Mouse (Mus musculus) neural tube, embryonic 13.5 days (tissue): ENCODE data around the gene Rps11. TPM values are rescaled to one million over a fixed set of nuclear protein-coding genes. Genes with fewer than 3 reads are reported as not detected.
"Not testable (repeated sequence)": the region's sequence is repeated elsewhere in the genome, so short reads cannot be mapped to it uniquely, and the experiment has no call there.

Experiments used
- ATAC-seq: fragments of 200-750 bp; cut with Nextera tagmentation; 2 replicates; pipeline ENCODE4 v1.8.0; 2017; ENCODE audit warnings: low read depth, mild to moderate bottlenecking, moderate TSS enrichment, moderate library complexity
- H3K27ac ChIP-seq: fragments of 300-500 bp; sonication (generic); replicated peaks from 2 replicates; pipeline ENCODE4 v1.5.1; 2015; ENCODE audit warnings: moderate library complexity, mild to moderate bottlenecking, inconsistent platforms
- H3K27me3 ChIP-seq: fragments of 300-500 bp; sonication (generic); 2 replicates; pipeline ENCODE4 v1.6.1; 2015; ENCODE audit warnings: mild to moderate bottlenecking, inconsistent platforms
- H3K36me3 ChIP-seq: fragments of 300-500 bp; sonication (generic); 2 replicates; pipeline ENCODE4 v1.6.1; 2015; ENCODE audit warnings: mild to moderate bottlenecking, inconsistent platforms
- H3K4me1 ChIP-seq: fragments of 300-500 bp; sonication (generic); replicated peaks from 2 replicates; pipeline ENCODE4 v1.6.1; 2015; ENCODE audit warnings: inconsistent platforms
- H3K4me2 ChIP-seq: fragments of 300-500 bp; sonication (generic); 2 replicates; pipeline ENCODE4 v1.6.1; 2015; ENCODE audit warnings: inconsistent platforms, mild to moderate bottlenecking, moderate library complexity
- H3K4me3 ChIP-seq: fragments of 300-500 bp; sonication (generic); 2 replicates; pipeline ENCODE4 v1.5.1; 2015; ENCODE audit warnings: mild to moderate bottlenecking, inconsistent platforms
- H3K9ac ChIP-seq: fragments of 300-500 bp; sonication (generic); 2 replicates; pipeline ENCODE4 v1.6.1; 2015; ENCODE audit warnings: moderate library complexity, mild to moderate bottlenecking, inconsistent platforms
- H3K9me3 ChIP-seq: fragments of 300-500 bp; sonication (generic); 2 replicates; pipeline ENCODE4 v1.6.1; 2016; ENCODE audit warnings: inconsistent platforms
- WGBS: fragments of 180-500 bp; shearing (Covaris S2); methylation state at CpG from one replicate; pipeline ENCODE4 v1.1.7; 2015; 5-methylcytosine and 5-hydroxymethylcytosine counted together
- polyA plus RNA-seq: library from polyadenylated mRNA; unstranded; fragments of >200 nt; fragmentation: Nextera tagmentation; extraction: Ambion mirVana; gene quantifications from 2 replicates; pipeline ENCODE4 v1.2.1, GENCODE M21; 2015

Gene Rps11
- polyA plus RNA-seq, 1 experiment from 2014 or later: 971 TPM

- Histone ChIP-seq H3K36me3 (no peaks in the 10 kb centered on the region), H3K4me1 (no peaks in the 10 kb centered on the region), H3K4me2 (no peak overlapping the region), H3K27ac (no peak overlapping the region), H3K9ac (no peak overlapping the region), H3K9me3 (no peaks in the 10 kb centered on the region), H3K27me3 (no peaks in the 10 kb centered on the region), H3K4me3 (no peak overlapping the region)
- WGBS: 95% methylated on average over 6 of the region's 6 CpGs
- ATAC-seq: no peak
Observed at GRCm38 (mm10) chr7:45100046-45100445, 24.2 kb downstream of the Rps11 start.

GRCm38 (mm10) chr7:45098541-45099240, 25.5 kb downstream of the Rps11 start:
- 90% methylated on average over 8 of the region's 8 CpGs for WGBS
- no peak for ATAC-seq
- H3K9ac ChIP-seq: no peak overlapping the region
- no peak overlapping the region for H3K4me3 ChIP-seq
- no peaks in the 10 kb centered on the region for H3K9me3 ChIP-seq
- no peak overlapping the region for H3K4me2 ChIP-seq
- no peaks in the 10 kb centered on the region for H3K27me3 ChIP-seq
- no peaks in the 10 kb centered on the region for H3K4me1 ChIP-seq
- no peaks in the 10 kb centered on the region for H3K36me3 ChIP-seq
- H3K27ac ChIP-seq: no peak overlapping the region

DNA sequence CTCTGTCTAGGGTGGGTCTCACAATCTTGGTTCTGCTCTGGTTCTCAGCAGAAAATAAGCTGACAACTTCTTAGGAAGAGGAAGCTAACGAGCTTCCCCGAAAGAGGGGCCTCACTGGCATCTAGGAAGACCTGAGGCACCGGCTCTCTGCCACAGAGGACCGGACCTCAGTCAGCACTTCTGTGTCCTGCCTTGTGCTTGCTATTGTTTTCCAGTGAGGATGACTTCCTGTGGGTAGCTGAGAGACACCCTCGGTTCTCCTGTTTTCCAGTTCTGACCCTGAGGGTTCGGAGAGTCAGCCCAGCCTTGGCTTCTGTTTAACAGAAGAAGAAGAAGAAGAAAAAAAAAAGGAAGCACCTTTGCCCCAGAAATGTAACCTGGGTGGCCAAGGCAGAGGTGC, 26.8 kb downstream of the Rps11 start:
- H3K9me3 ChIP-seq: no peaks in the 10 kb centered on the region
- no peak overlapping the region for H3K4me2 ChIP-seq
- 75% methylated on average over 6 of the region's 6 CpGs for WGBS
- H3K36me3 ChIP-seq: no peaks in the 10 kb centered on the region
- no peaks in the 10 kb centered on the region for H3K27me3 ChIP-seq
- no peak overlapping the region for H3K4me3 ChIP-seq
- ATAC-seq: no peak
- H3K9ac ChIP-seq: peak overlapping the region; percentile 31; the same call in 1 of the 2 replicates
- H3K4me1 ChIP-seq: peaks cover 6% of the 10 kb centered on the region; the same call in 1 of the 2 replicates
- 0 out of 2 replicates have a peak overlapping the region, but pooled peaks have one; percentile 18 for H3K27ac ChIP-seq

DNA sequence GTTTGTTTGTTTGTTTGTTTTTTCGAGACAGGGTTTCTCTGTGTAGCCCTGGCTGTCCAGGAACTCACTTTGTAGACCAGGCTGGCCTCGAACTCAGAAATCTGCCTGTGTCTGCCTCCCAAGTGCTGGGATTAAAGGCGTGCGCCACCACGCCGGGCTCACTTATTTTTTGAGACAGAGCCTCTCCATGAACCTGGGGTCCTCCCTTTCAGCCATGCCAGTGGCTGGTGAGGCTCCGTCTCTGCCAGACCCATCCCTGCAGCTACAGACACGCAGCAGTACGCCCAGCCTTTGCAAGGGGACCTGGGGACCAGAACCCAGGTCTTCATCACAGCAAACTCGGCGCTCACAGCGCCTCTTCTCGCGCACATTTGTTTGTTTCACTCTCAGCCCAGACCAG, 28.3 kb downstream of the Rps11 start:
- not testable (repeated sequence) for H3K4me2 ChIP-seq, ATAC-seq, H3K9ac ChIP-seq, H3K4me3 ChIP-seq, H3K36me3 ChIP-seq, H3K27me3 ChIP-seq, H3K27ac ChIP-seq, H3K9me3 ChIP-seq
- WGBS: 95% methylated on average over 14 of the region's 14 CpGs
- peaks cover 18% of the 10 kb centered on the region for H3K4me1 ChIP-seq

GRCm38 (mm10) chr7:45095367-45095766, 28.9 kb downstream of the Rps11 start:
- WGBS: 85% methylated on average over 6 of the region's 6 CpGs
- no peak for ATAC-seq
- Histone ChIP-seq H3K4me1 (peaks cover 24% of the 10 kb centered on the region), H3K36me3 (no peaks in the 10 kb centered on the region), H3K4me3 (no peak overlapping the region), H3K27me3 (no peaks in the 10 kb centered on the region), H3K4me2 (no peak overlapping the region), H3K27ac (no peak overlapping the region), H3K9ac (no peak overlapping the region), H3K9me3 (no peaks in the 10 kb centered on the region)

DNA sequence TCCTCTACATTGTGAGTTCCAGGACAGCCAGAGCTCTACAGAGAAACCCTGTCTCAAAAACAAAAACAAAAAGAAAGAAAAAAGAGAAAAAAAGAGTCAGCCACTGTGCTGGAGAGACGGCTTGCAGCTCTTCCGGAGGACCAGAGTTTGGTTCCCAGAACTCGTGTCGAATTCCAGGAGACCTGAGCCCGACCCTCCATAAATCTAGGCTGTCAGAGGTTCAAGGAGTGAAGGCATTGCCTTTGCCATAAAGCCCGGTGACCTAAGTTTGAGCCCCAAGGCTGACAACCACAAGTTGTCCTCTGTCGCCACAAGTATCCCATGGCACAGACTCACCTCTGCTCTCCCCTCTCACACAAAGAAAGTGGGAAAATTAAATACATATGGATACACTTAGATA, 30.1 kb downstream of the Rps11 start:
- H3K27me3 ChIP-seq: no peaks in the 10 kb centered on the region
- no peaks in the 10 kb centered on the region for H3K9me3 ChIP-seq
- H3K4me2 ChIP-seq: no peak overlapping the region
- H3K4me1 ChIP-seq: peaks cover 24% of the 10 kb centered on the region
- no peak overlapping the region for H3K9ac ChIP-seq
- no peak overlapping the region for H3K4me3 ChIP-seq
- H3K36me3 ChIP-seq: no peaks in the 10 kb centered on the region
- H3K27ac ChIP-seq: no peak overlapping the region
- no peak for ATAC-seq
- 11% methylated on average over 7 of the region's 7 CpGs for WGBS

- Histone ChIP-seq H3K27ac (no peak overlapping the region), H3K9ac (no peak overlapping the region), H3K27me3 (no peaks in the 10 kb centered on the region), H3K4me2 (no peak overlapping the region), H3K4me1 (peaks cover 24% of the 10 kb centered on the region), H3K9me3 (no peaks in the 10 kb centered on the region), H3K36me3 (no peaks in the 10 kb centered on the region), H3K4me3 (no peak overlapping the region)
- ATAC-seq: no peak
- WGBS: 22% methylated on average over 17 of the region's 18 CpGs
Observed at GRCm38 (mm10) chr7:45093516-45093905, 30.7 kb downstream of the Rps11 start.

DNA sequence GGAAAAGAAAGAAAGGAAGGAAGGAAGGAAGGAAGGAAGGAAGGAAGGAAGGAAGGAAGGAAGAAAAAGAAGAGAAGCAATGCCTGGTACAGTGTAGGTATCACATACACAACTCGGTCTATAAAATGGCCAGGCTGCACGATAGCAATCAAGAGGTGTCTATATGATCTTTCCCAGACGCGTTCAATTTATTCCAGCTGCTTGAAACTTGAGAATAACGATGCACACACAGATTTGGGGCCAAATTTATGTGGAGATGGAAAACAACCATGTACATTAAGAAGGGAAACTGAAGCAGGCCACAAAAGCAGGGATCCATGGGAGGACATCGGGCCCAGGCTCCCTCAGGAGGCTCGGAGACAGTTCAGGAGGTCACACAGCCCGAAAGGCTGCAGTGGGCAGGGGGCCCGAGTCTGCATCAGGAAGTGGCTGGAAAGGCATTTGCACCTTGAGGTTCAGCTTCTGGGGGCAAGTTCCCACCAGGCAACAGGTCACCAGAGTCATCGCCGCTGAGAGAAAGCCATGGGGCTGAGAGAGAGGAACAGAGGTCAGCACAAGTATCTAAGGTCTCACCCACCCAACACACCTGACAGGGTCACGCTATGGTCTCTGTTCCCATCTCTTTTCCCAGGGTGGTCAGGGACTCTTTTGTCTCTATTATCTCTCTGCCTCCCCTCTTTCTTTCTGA, 31.3 kb downstream of the Rps11 start:
- Histone ChIP-seq H3K27ac (0 out of 2 replicates have a peak overlapping the region, but pooled peaks have one; percentile 5), H3K36me3 (no peaks in the 10 kb centered on the region), H3K9ac (no peak overlapping the region), H3K4me1 (peaks cover 24% of the 10 kb centered on the region), H3K4me2 (no peak overlapping the region), H3K9me3 (no peaks in the 10 kb centered on the region), H3K4me3 (no peak overlapping the region), H3K27me3 (no peaks in the 10 kb centered on the region)
- no peak for ATAC-seq
- WGBS: 56% methylated on average over 12 of the region's 12 CpGs

GRCm38 (mm10) chr7:45092048-45092447, 32.2 kb downstream of the Rps11 start, which contains the start of gene Rcn3:
Gene Rcn3 (minus strand): TSS chr7:45092221.
- ATAC-seq: peak; percentile 92
- Histone ChIP-seq H3K9me3 (no peaks in the 10 kb centered on the region), H3K4me1 (peaks cover 24% of the 10 kb centered on the region), H3K4me3 (peak within 1 kb of the TSS; percentile 41), H3K27me3 (no peaks in the 10 kb centered on the region), H3K9ac (peak within 1 kb of the TSS; percentile 65), H3K36me3 (no peaks in the 10 kb centered on the region), H3K27ac (peak within 1 kb of the TSS; percentile 46; the same call in 1 of the 2 replicates), H3K4me2 (peak within 1 kb of the TSS; percentile 54)
- WGBS: under 1% methylated on average over 16 of the region's 16 CpGs

GRCm38 (mm10) chr7:45091001-45091990, 32.9 kb downstream of the Rps11 start:
- H3K4me1 ChIP-seq: peaks cover 24% of the 10 kb centered on the region
- peak overlapping the region; percentile 65 for H3K9ac ChIP-seq
- no peaks in the 10 kb centered on the region for H3K27me3 ChIP-seq
- peak overlapping the region; percentile 46; the same call in 1 of the 2 replicates for H3K27ac ChIP-seq
- peak overlapping the region; percentile 54 for H3K4me2 ChIP-seq
- peak overlapping the region; percentile 41 for H3K4me3 ChIP-seq
- peak; percentile 64 for ATAC-seq
- peaks cover 7% of the 10 kb centered on the region for H3K36me3 ChIP-seq
- WGBS: 17% methylated on average over 35 of the region's 35 CpGs
- H3K9me3 ChIP-seq: no peaks in the 10 kb centered on the region

DNA sequence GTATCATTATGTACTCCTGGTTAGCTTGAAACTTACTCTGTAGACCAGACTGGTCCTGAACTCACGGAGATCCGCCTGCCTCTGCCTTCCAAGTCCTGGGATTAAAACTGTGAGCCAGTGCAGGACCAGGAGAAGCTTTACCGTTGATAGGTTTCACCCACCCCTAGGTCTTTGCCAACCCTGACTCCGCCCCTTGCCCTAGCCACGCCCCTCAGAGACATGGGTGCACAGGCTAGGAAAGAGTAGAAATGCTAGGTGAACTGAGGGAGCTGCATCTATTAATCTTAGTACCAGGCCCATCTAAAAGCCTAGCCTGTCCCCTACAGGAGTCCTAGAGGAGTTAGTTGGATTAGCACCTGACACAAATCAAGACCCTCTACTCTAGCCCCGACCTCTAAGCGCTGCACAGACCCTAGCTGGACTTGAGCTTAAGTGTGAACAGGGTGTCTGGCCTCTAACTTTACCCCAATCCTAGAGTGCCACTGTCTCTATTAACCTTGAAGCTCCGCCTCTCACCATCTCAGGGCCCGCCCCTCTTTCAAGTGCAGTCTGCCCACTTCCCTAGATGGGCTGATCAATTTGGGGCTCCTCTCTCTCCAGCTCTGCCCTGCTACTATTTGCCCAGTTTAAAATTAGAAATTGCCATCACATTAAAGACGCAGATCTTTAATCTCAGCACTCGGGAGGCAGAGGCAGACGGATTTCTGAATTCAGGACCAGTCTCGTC, 33.8 kb downstream of the Rps11 start:
- Histone ChIP-seq H3K4me1 (peaks cover 24% of the 10 kb centered on the region), H3K4me3 (peak overlapping the region; percentile 41), H3K9ac (0 out of 2 replicates have a peak overlapping the region, but pooled peaks have one; percentile 65), H3K4me2 (peak overlapping the region; percentile 54), H3K36me3 (peaks cover 14% of the 10 kb centered on the region), H3K9me3 (no peaks in the 10 kb centered on the region), H3K27ac (no peak overlapping the region), H3K27me3 (no peaks in the 10 kb centered on the region)
- no peak for ATAC-seq
- 86% methylated on average over 13 of the region's 13 CpGs for WGBS
